Mouse (Mus musculus) embryo, embryonic 9.5 days (tissue): ENCODE results near the gene Nfx1.
A peak's percentile ranks its signal among the peaks of the same experiment; 100 is the strongest.
"Not testable (repeated sequence)": the region's sequence is repeated elsewhere in the genome, so short reads cannot be mapped to it uniquely, and the experiment has no call there.

Experiments
- DNase-seq: peaks from one replicate; pipeline ENCODE4 v3.0.0-alpha.2; 2017; ENCODE audit errors: extremely low spot score

Gene Nfx1

GRCm38 (mm10) chr4:40970842-40971701 lies at the start of gene Nfx1:
Nfx1 (plus strand) TSS chr4:40970906.
- peak; percentile 92 for DNase-seq

- DNase-seq: no peak
Observed at GRCm38 (mm10) chr4:40921288-40921687, 49.4 kb upstream of the Nfx1 start.

- DNase-seq: no peak
Observed at GRCm38 (mm10) chr4:40923087-40923651, 47.5 kb upstream of the Nfx1 start.

- no peak for DNase-seq
Observed at GRCm38 (mm10) chr4:40925568-40925967, 45.1 kb upstream of the Nfx1 start.

- DNase-seq: no peak
Observed at GRCm38 (mm10) chr4:40929046-40929445, 41.7 kb upstream of the Nfx1 start.

- DNase-seq: no peak
Observed at GRCm38 (mm10) chr4:40933694-40934093, 37.0 kb upstream of the Nfx1 start.

GRCm38 (mm10) chr4:40934369-40934768 lies 36.3 kb upstream of the Nfx1 start:
- DNase-seq: not testable (repeated sequence)

GRCm38 (mm10) chr4:40936175-40936839 lies 34.4 kb upstream of the Nfx1 start:
- DNase-seq: no peak

GRCm38 (mm10) chr4:40938793-40939192 lies 31.9 kb upstream of the Nfx1 start:
- DNase-seq: no peak

- DNase-seq: no peak
Observed at GRCm38 (mm10) chr4:40943651-40944050, 27.1 kb upstream of the Nfx1 start.

- DNase-seq: no peak
Observed at GRCm38 (mm10) chr4:40946516-40947121, 24.1 kb upstream of the Nfx1 start.

GRCm38 (mm10) chr4:40947565-40948159 lies 23.0 kb upstream of the Nfx1 start:
- DNase-seq: no peak

GRCm38 (mm10) chr4:40948160-40948708 lies 22.5 kb upstream of the Nfx1 start, which contains the start of the genes Bag1 and Chmp5:
Bag1 (minus strand) TSS chr4:40948294.
Chmp5 (plus strand) TSS chr4:40948407.
- DNase-seq: peak; percentile 100

- no peak for DNase-seq
Observed at GRCm38 (mm10) chr4:40953521-40953920, 17.2 kb upstream of the Nfx1 start.

- DNase-seq: no peak
Observed at GRCm38 (mm10) chr4:40955942-40956341, 14.8 kb upstream of the Nfx1 start.

GRCm38 (mm10) chr4:40963536-40963935 lies 7.2 kb upstream of the Nfx1 start:
- DNase-seq: no peak

GRCm38 (mm10) chr4:40969161-40969560 lies 1.5 kb upstream of the Nfx1 start:
- DNase-seq: no peak

GRCm38 (mm10) chr4:40969781-40970591 lies 720 bp upstream of the Nfx1 start:
- no peak for DNase-seq

GRCm38 (mm10) chr4:40970592-40970841 lies 189 bp upstream of the Nfx1 start:
- DNase-seq: no peak

GRCm38 (mm10) chr4:40971744-40972143 lies 1.0 kb downstream of the Nfx1 start:
- peak; percentile 53 for DNase-seq

GRCm38 (mm10) chr4:40974011-40974410 lies 3.3 kb downstream of the Nfx1 start:
- no peak for DNase-seq
